Mouse (Mus musculus): ENCODE data around the gene Msi2.
A peak's percentile ranks its signal among the peaks of the same experiment; 100 is the strongest.

Gene Msi2

GRCm38 (mm10) chr11:88482236-88482635 is 236.1 kb downstream of the Msi2 start:
- DNase-seq (ENCODE audit: low spot score) = no peak

- DNase-seq (ENCODE audit: low spot score) = no peak
Observed at GRCm38 (mm10) chr11:88481602-88482161, 236.6 kb downstream of the Msi2 start.

GRCm38 (mm10) chr11:88481092-88481601 is 237.2 kb downstream of the Msi2 start:
- DNase-seq (ENCODE audit: low spot score) = no peak

DNA sequence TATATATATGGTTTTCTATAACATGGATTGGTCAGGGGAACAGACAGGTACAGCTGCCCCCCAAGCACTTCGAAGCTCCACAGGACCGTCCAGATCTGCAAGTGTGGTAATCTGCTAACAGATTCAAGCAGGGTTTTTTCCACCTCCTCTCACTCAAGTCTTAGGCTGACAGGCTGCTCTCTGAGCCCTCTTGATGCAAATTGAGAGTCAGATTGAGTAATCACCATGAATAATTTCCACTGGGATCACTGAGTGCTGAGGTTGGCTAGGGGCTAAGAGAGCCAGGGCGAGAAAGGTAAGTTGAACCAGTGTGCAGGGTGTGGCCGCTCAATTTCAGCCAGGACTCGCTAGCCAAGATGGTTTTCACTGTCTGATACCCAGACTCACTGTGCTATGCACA is 238.8 kb downstream of the Msi2 start:
- peak; percentile 67 for DNase-seq (ENCODE audit: low spot score)

DNA sequence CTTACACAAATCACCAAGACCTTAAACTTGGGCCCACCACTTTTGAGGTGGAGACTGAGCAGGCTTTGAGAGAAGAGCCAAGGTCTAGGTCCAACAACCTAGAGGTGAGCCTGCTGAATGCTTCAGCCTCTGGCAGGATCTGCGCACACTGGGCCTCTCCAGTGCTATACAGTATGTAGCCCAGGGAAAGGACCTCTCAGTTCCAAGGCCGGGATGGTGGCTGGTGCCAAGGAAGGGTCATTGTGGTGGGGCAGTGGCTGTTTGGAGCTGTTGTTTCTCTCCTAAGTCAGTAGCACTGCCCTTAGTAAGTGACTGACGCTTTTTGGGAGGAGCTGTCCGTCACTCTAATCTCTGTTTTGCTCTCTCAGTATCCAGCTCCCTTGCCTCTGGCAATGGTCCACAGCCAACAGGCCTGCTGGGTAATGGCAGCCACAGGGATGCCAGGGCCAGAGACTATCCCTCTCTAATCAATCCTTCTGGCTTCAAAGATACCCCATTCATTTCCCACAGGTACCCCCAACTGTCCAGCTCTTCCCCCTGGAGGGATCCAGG is 243.3 kb downstream of the Msi2 start:
- no peak for DNase-seq (ENCODE audit: low spot score)

GRCm38 (mm10) chr11:88472731-88473130 is 245.6 kb downstream of the Msi2 start:
- no peak for DNase-seq (ENCODE audit: low spot score)

GRCm38 (mm10) chr11:88471981-88472647 is 246.2 kb downstream of the Msi2 start:
- DNase-seq (ENCODE audit: low spot score) = no peak

GRCm38 (mm10) chr11:88470599-88470998 is 247.7 kb downstream of the Msi2 start:
- no peak for DNase-seq (ENCODE audit: low spot score)

GRCm38 (mm10) chr11:88468996-88469395 is 249.3 kb downstream of the Msi2 start:
- no peak for DNase-seq (ENCODE audit: low spot score)

GRCm38 (mm10) chr11:88467498-88468245 is 250.6 kb downstream of the Msi2 start:
- peak; percentile 66 for DNase-seq (ENCODE audit: low spot score)

DNA sequence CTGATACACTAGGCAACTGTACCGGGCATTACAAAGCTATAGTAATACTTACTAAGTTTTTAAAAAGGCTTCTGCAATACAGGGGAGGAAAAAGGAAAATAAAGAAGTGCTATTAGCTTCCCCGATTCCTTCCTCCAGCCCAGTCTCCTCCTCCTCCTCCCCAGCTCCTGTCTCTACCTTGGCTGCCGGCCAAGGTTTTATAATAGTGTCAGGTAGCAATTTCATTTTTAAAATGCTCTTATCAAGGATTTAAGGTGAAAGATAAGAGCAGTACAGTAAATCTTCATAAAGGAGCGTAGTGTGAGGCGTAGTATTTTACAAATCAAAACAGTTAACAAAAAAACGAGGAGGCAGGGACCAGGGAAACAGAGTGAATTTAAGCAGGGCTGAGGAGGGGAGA is 254.4 kb downstream of the Msi2 start:
- no peak for DNase-seq (ENCODE audit: low spot score)

GRCm38 (mm10) chr11:88462789-88463188 is 255.5 kb downstream of the Msi2 start:
- DNase-seq (ENCODE audit: low spot score) = no peak

DNA sequence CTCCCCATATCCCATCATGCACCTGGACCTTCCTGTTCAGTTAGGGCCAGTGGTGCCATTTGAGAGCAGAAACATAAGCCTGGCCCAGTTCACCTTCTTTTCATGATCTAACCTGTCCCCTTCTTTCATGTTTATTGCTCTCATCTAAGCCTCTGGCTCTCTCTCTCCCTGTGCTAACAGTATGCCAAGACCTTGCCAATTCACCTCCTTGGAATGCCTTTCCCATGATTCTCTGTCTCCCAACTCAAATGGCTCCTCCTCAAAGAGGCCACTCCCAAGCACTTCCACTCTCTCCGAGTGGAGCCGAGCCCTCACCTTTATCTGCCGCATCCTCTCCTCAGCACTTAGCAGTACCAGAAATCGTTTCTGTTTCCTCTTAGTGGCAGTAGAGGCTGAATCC is 256.7 kb downstream of the Msi2 start:
- DNase-seq (ENCODE audit: low spot score) = peak; percentile 29

DNA sequence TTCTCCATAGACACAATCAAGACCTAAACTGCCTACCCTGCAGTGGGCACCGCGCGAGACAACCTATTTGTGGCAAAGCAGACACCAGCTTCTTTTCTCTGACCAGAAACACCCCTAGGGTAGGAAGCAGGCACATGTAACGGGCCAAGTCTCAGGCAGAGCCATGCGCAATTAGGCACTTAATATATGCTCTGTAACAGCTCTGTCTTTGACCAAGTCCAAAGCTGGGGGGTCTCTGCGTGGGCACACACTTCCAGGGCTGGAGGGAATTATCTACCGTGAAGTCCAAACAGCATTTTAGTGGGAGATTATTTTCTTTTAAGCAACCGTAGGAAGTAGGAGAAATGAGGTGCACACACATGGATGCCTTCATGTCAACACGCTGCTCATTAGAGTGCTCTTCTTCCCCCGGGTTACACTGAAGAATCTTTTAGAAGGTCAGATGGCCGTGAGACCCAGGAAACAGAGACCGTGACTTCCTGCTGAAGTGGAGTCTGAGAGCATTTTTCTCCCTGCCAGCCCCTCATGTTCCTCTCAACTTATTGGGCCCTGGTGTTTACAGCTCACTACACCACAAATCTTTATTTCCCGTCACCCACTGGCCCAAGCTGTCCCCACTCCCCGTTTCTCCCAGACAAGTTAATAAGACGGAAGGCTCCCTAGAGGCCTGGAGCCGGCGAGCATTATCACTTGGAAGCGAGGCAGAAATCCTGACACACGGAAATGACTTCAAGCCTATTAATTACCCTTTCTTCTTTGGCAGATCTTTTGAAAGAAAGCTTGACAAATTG is 258.2 kb downstream of the Msi2 start:
- DNase-seq (ENCODE audit: low spot score) = no peak

DNA sequence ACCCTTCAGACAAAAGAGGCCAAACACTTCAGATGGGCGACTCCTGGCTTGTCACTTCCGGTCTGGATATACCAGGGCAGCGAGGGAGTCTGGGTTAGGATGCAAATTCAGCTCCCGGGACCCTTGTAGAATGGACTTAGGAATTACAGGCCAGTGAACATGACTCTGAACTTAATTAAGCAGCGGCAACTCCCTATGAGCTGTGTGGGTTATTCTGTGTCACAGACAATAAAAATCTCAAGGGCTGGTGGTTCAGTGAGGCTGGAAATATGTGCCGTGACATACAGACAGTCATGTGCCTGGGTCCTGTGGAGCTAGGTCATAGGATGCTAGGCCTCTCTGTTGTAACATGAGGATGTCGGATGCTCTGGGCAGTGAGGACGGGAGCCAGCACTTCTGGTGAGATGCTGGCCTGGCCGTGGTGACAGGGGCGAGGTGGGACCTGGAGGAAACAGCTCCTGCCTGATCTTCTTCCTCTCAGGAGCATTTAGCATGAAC is 261.0 kb downstream of the Msi2 start:
- DNase-seq (ENCODE audit: low spot score) = no peak

GRCm38 (mm10) chr11:88454867-88455806 is 263.2 kb downstream of the Msi2 start:
- no peak for DNase-seq (ENCODE audit: low spot score)

GRCm38 (mm10) chr11:88449180-88449579 is 269.1 kb downstream of the Msi2 start:
- no peak for DNase-seq (ENCODE audit: low spot score)

DNA sequence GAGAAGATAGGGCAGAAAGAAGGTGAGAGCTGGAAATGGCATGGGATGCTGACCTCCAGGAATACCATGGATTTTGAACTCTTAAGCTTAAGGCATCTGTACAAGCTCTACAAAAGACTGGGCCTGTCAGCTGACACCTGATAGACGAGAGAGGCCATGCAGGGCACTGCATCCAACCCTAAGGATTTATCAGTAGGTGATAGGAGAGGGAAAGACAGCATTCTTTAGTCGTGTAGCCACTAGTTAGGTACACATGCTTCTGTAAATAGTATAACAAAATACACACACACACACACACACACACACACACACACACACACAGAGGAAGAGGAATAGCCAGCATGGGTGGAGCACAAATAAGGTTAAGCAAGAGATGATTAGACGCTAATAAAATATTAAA is 269.7 kb downstream of the Msi2 start:
- no peak for DNase-seq (ENCODE audit: low spot score)

DNA sequence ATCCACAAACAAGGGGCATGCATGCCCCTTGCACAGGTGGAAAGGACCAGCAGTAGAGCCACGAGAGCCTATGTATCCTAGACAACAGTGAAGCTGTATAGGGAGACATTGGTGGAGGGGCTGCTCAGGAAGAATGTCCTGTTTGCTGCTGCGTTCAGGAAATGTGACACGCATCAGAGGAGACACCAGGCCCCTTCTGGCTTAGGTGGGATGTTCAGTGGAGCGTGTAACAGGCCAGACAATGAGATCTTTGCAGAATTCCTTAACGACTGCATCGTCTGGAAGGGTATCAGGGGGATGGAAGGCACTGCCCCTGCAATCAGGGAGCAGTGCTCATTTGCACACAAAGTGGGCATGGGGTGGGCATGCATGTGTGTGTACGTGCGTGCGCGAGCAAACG is 271.0 kb downstream of the Msi2 start:
- no peak for DNase-seq (ENCODE audit: low spot score)

- no peak for DNase-seq (ENCODE audit: low spot score)
Observed at GRCm38 (mm10) chr11:88443905-88444304, 274.4 kb downstream of the Msi2 start.

GRCm38 (mm10) chr11:88443291-88443690 is 275.0 kb downstream of the Msi2 start:
- DNase-seq (ENCODE audit: low spot score) = no peak
